Mouse (Mus musculus): ENCODE measurements around the gene Mfap2. TPM values are rescaled to one million over a fixed set of nuclear protein-coding genes. Genes with fewer than 3 reads are reported as not detected.

The Mfap2 gene
- polyA plus RNA-seq, 1 experiment from 2014 or later, result 14.6 TPM

GRCm38 (mm10) chr4:140986024-140986710, 24.1 kb upstream of the Mfap2 start:
- H3K27ac ChIP-seq (ENCODE audit: low read depth), result no peak overlapping the region
- H3K27me3 ChIP-seq (ENCODE audit: insufficient read depth, low read length), result no peaks in the 10 kb centered on the region
- ATAC-seq, result no peak; the same call in 1 of the 2 replicates
- peak overlapping the region; percentile 96 for H3K4me2 ChIP-seq (ENCODE audit: low read depth, low read length)
- TF ChIP-seq CTCF (IDR thresholded peaks at IDR 0.05; ENCODE audit: low read depth), result peak; percentile 26; the same call in 1 of the 2 replicates
- no peak for TF ChIP-seq EP300 (IDR thresholded peaks at IDR 0.05; ENCODE audit: low read depth)
- no peaks in the 10 kb centered on the region for H3K36me3 ChIP-seq (replicated peaks; ENCODE audit: insufficient read depth, low read length)
- DNase-seq, result peak; percentile 29
- peaks cover 38% of the 10 kb centered on the region for H3K4me1 ChIP-seq (ENCODE audit: insufficient read depth)
- 30% methylated on average over 15 of the region's 15 CpGs for WGBS (ENCODE audit: insufficient replicate concordance)
- peak overlapping the region; percentile 81 for H3K4me3 ChIP-seq (ENCODE audit: low read depth, low read length)
- peak overlapping the region; percentile 80; the same call in 1 of the 2 replicates for H3K9ac ChIP-seq (replicated peaks)
- H3K9me3 ChIP-seq (ENCODE audit: low read length), result no peaks in the 10 kb centered on the region

- H3K27me3 ChIP-seq (ENCODE audit: insufficient read depth, low read length), result no peaks in the 10 kb centered on the region
- peak within 1 kb of the TSS; percentile 81 for H3K4me3 ChIP-seq (ENCODE audit: low read depth, low read length)
- whole genome bisulfite sequencing (ENCODE audit: insufficient replicate concordance), result under 1% methylated on average over 52 of the region's 58 CpGs
- ATAC-seq (peak; percentile 72), DNase-seq (peak; percentile 92)
- H3K27ac ChIP-seq (ENCODE audit: low read depth), result peak within 1 kb of the TSS; percentile 81
- no peaks in the 10 kb centered on the region for H3K36me3 ChIP-seq (replicated peaks; ENCODE audit: insufficient read depth, low read length)
- H3K4me2 ChIP-seq (ENCODE audit: low read depth, low read length), result peak within 1 kb of the TSS; percentile 96
- TF ChIP-seq EP300 (IDR thresholded peaks at IDR 0.05; ENCODE audit: low read depth) (no peak), CTCF (IDR thresholded peaks at IDR 0.05; ENCODE audit: low read depth) (no peak; the same call in 1 of the 2 replicates)
- peak within 1 kb of the TSS; percentile 80 for H3K9ac ChIP-seq (replicated peaks)
- no peaks in the 10 kb centered on the region for H3K9me3 ChIP-seq (ENCODE audit: low read length)
- peaks cover 38% of the 10 kb centered on the region for H3K4me1 ChIP-seq (ENCODE audit: insufficient read depth)
These were observed 23.4 kb upstream of the Mfap2 start, which contains the start of gene Atp13a2 for GRCm38 (mm10) chr4:140986711-140987395. Atp13a2 (plus strand) TSS chr4:140986873.

GRCm38 (mm10) chr4:140987476-140987875, 22.7 kb upstream of the Mfap2 start:
- Histone ChIP-seq H3K4me3 (ENCODE audit: low read depth, low read length) (peak overlapping the region; percentile 81), H3K27me3 (ENCODE audit: insufficient read depth, low read length) (no peaks in the 10 kb centered on the region), H3K9me3 (ENCODE audit: low read length) (no peaks in the 10 kb centered on the region), H3K4me1 (ENCODE audit: insufficient read depth) (peaks cover 38% of the 10 kb centered on the region), H3K4me2 (ENCODE audit: low read depth, low read length) (peak overlapping the region; percentile 96), H3K36me3 (replicated peaks; ENCODE audit: insufficient read depth, low read length) (peaks cover 5% of the 10 kb centered on the region), H3K27ac (ENCODE audit: low read depth) (peak overlapping the region; percentile 81), H3K9ac (replicated peaks) (peak overlapping the region; percentile 80)
- WGBS (ENCODE audit: insufficient replicate concordance), result 13% methylated on average over 7 of the region's 7 CpGs
- peak; percentile 24 for DNase-seq
- ATAC-seq, result no peak
- TF ChIP-seq CTCF (IDR thresholded peaks at IDR 0.05; ENCODE audit: low read depth) (no peak), EP300 (IDR thresholded peaks at IDR 0.05; ENCODE audit: low read depth) (no peak)

- H3K4me2 ChIP-seq (ENCODE audit: low read depth, low read length), result peak overlapping the region; percentile 96
- peaks cover 29% of the 10 kb centered on the region for H3K4me1 ChIP-seq (ENCODE audit: insufficient read depth)
- ATAC-seq (peak; percentile 45), DNase-seq (peak; percentile 53)
- H3K27me3 ChIP-seq (ENCODE audit: insufficient read depth, low read length), result no peaks in the 10 kb centered on the region
- H3K36me3 ChIP-seq (replicated peaks; ENCODE audit: insufficient read depth, low read length), result peaks cover 10% of the 10 kb centered on the region
- H3K9me3 ChIP-seq (ENCODE audit: low read length), result no peaks in the 10 kb centered on the region
- H3K4me3 ChIP-seq (ENCODE audit: low read depth, low read length), result no peak overlapping the region
- TF ChIP-seq EP300 (IDR thresholded peaks at IDR 0.05; ENCODE audit: low read depth), result no peak
- TF ChIP-seq CTCF (IDR thresholded peaks at IDR 0.05; ENCODE audit: low read depth), result no peak
- 32% methylated on average over 7 of the region's 7 CpGs for WGBS (ENCODE audit: insufficient replicate concordance)
- peak overlapping the region; percentile 81 for H3K27ac ChIP-seq (ENCODE audit: low read depth)
- H3K9ac ChIP-seq (replicated peaks), result no peak overlapping the region
These were observed 21.4 kb upstream of the Mfap2 start for GRCm38 (mm10) chr4:140988706-140989290.

GRCm38 (mm10) chr4:140989447-140989846, 20.8 kb upstream of the Mfap2 start:
- peak; percentile 43 for DNase-seq

GRCm38 (mm10) chr4:140992215-140992614, 18.0 kb upstream of the Mfap2 start:
- Histone ChIP-seq H3K4me2 (ENCODE audit: low read depth, low read length) (no peak overlapping the region), H3K9me3 (ENCODE audit: low read length) (no peaks in the 10 kb centered on the region), H3K36me3 (replicated peaks; ENCODE audit: insufficient read depth, low read length) (peaks cover 37% of the 10 kb centered on the region), H3K4me1 (ENCODE audit: insufficient read depth) (peaks cover 16% of the 10 kb centered on the region), H3K4me3 (ENCODE audit: low read depth, low read length) (no peak overlapping the region), H3K27me3 (ENCODE audit: insufficient read depth, low read length) (no peaks in the 10 kb centered on the region), H3K9ac (replicated peaks) (no peak overlapping the region), H3K27ac (ENCODE audit: low read depth) (no peak overlapping the region)
- TF ChIP-seq EP300 (IDR thresholded peaks at IDR 0.05; ENCODE audit: low read depth) (no peak), CTCF (IDR thresholded peaks at IDR 0.05; ENCODE audit: low read depth) (no peak)
- no peak for ATAC-seq
- WGBS (ENCODE audit: insufficient replicate concordance), result 89% methylated on average over 20 of the region's 20 CpGs
- DNase-seq, result no peak

More at GRCm38 (mm10) chr4:140989447-140989846, 20.8 kb upstream of the Mfap2 start:
- TF ChIP-seq EP300 (IDR thresholded peaks at IDR 0.05; ENCODE audit: low read depth), result no peak
- TF ChIP-seq CTCF (IDR thresholded peaks at IDR 0.05; ENCODE audit: low read depth), result no peak
- ATAC-seq, result peak; percentile 31
- WGBS (ENCODE audit: insufficient replicate concordance), result 72% methylated on average over 14 of the region's 14 CpGs
- no peak overlapping the region for H3K4me3 ChIP-seq (ENCODE audit: low read depth, low read length)
- no peak overlapping the region for H3K9ac ChIP-seq (replicated peaks)
- H3K4me2 ChIP-seq (ENCODE audit: low read depth, low read length), result peak overlapping the region; percentile 43
- H3K4me1 ChIP-seq (ENCODE audit: insufficient read depth), result peaks cover 25% of the 10 kb centered on the region
- H3K36me3 ChIP-seq (replicated peaks; ENCODE audit: insufficient read depth, low read length), result peaks cover 17% of the 10 kb centered on the region
- H3K9me3 ChIP-seq (ENCODE audit: low read length), result no peaks in the 10 kb centered on the region
- peak overlapping the region; percentile 81 for H3K27ac ChIP-seq (ENCODE audit: low read depth)
- H3K27me3 ChIP-seq (ENCODE audit: insufficient read depth, low read length), result no peaks in the 10 kb centered on the region
